Comparison of ENCODE assay signal across 11 mouse cellular contexts in genomic region chr6:48582037-48582436, GRCm38 (mm10). TPM values are rescaled to one million over a fixed set of nuclear protein-coding genes. Genes with fewer than 3 reads are reported as not detected.
DNase-seq lines count a peak whose midpoint lies in the region; ATAC-seq lines count a peak whose summit lies in the region.
"Had no signal": no experiment of that assay in that cellular context is flagged by ENCODE, and none has a peak within 500 bp of the region (broad histone marks: within the 10 kb centered on the region; RNA-seq: fewer than 3 reads in every experiment).

No protein-coding gene starts in this region.

- H3K27me3 ChIP-seq in hindbrain, embryonic 14.5 days (ENCODE audit: control insufficient read depth, insufficient read depth, low read length) = no peaks in the 10 kb centered on the region
- H3K27me3 ChIP-seq: lung, embryonic 15.5 days had no signal

- no peak overlapping the region for H3K4me3 ChIP-seq in hindbrain, embryonic 14.5 days (replicated peaks; ENCODE audit: low read length)
- H3K4me3 ChIP-seq: lung, embryonic 15.5 days had no signal

- WGBS in hindbrain, embryonic 14.5 days = 71% methylated on average over 3 of the region's 3 CpGs

- H3K27ac ChIP-seq in hindbrain, embryonic 14.5 days = no peak overlapping the region
- H3K27ac ChIP-seq: lung, embryonic 15.5 days had no signal

- intact Hi-C loops in left cerebral cortex, postnatal 25 days (cut with DNase I) = loop anchor here (2.0 to 10.0 kb wide), 3 partner anchors 61 to 373 kb away; partner anchors contain the start of gene Gimap3
- intact Hi-C loops in left cerebral cortex, postnatal 36 days (cut with DNase I) = loop anchor here (5.0 kb wide), 1 partner anchor 60 kb away; no protein-coding TSS in a partner anchor

- peak; percentile 50 to 69 for DNase-seq in cerebellum, adult 18-20 months
- no peak for DNase-seq in cerebellum, adult 9-11 months
- peak; percentile 56 to 63 for DNase-seq in left cerebral cortex, postnatal 25 days (ENCODE audit: low spot score in 2 of 2)
- no peak for DNase-seq in left cerebral cortex, postnatal 36 days (ENCODE audit: low spot score in 2 of 2)
- peak; percentile 28 for DNase-seq in c-Kit-positive CD71-positive TER-119-positive erythroid progenitor cells, embryonic 14.5 days (ENCODE audit: low spot score)
- peak; percentile 92 for DNase-seq in hindbrain, embryonic 14.5 days (ENCODE audit: low spot score)
- peak; percentile 86 for DNase-seq in naive thymus-derived CD4-positive, alpha-beta T cell, adult 2 months (ENCODE audit: low read depth)
- no peak for DNase-seq in frontal cortex, postnatal 25 days (ENCODE audit: low spot score in 2 of 2)

- no peaks in the 10 kb centered on the region for H3K9me3 ChIP-seq in hindbrain, embryonic 14.5 days (ENCODE audit: control insufficient read depth, low read length)
- H3K9me3 ChIP-seq: lung, embryonic 15.5 days had no signal

- H3K4me1 ChIP-seq in hindbrain, embryonic 14.5 days (replicated peaks; ENCODE audit: control insufficient read depth, insufficient read depth, low read length) = no peaks in the 10 kb centered on the region

- no peak for ATAC-seq in hindbrain, embryonic 14.5 days (ENCODE audit: low FRiP score)

- no peaks in the 10 kb centered on the region for H3K36me3 ChIP-seq in hindbrain, embryonic 14.5 days (replicated peaks; ENCODE audit: control insufficient read depth, insufficient read depth)
- H3K36me3 ChIP-seq: lung, embryonic 15.5 days had no signal

- no peak overlapping the region for H3K9ac ChIP-seq in hindbrain, embryonic 14.5 days
- H3K9ac ChIP-seq: lung, embryonic 15.5 days had no signal

- no peak overlapping the region for H3K4me2 ChIP-seq in hindbrain, embryonic 14.5 days (replicated peaks)
- H3K4me2 ChIP-seq: lung, embryonic 15.5 days had no signal

RNA-seq across cellular contexts. Expression of gene Gm45021, which starts 7.4 kb away (rescaled TPM):
- total RNA-seq in left cerebral cortex, postnatal 25 days (2021) = not detected
- total RNA-seq in left cerebral cortex, postnatal 36 days (2021) = not detected
- not detected in 2 replicates for polyA plus RNA-seq in hindbrain, embryonic 14.5 days (2014; fragmentation: Nextera tagmentation; extraction: Ambion mirVana)
- total RNA-seq: ES-E14 had no signal
- polyA plus RNA-seq: frontal cortex, adult 2 months; lung, embryonic 15.5 days had no signal

RNA-seq across cellular contexts. Expression of gene Rarres2, which starts 9.4 kb away (rescaled TPM):
- 10 to 100 TPM; 15.7 to 16.6 TPM for total RNA-seq in left cerebral cortex, postnatal 25 days (2021)
- total RNA-seq in left cerebral cortex, postnatal 36 days (2021) = 10 to 100 TPM; 12.5 to 13.1 TPM
- 5.2 and 8.2 TPM in 2 replicates for polyA plus RNA-seq in hindbrain, embryonic 14.5 days (2014; fragmentation: Nextera tagmentation; extraction: Ambion mirVana)

RNA-seq across cellular contexts. Expression of gene Repin1, which starts 11.6 kb away (rescaled TPM):
- 10 to 100 TPM; 46.6 to 53.2 TPM for total RNA-seq in left cerebral cortex, postnatal 25 days (2021)
- 10 to 100 TPM; 51.8 to 59.8 TPM for total RNA-seq in left cerebral cortex, postnatal 36 days (2021)
- polyA plus RNA-seq in hindbrain, embryonic 14.5 days (2014; fragmentation: Nextera tagmentation; extraction: Ambion mirVana) = 37.4 and 41.7 TPM in 2 replicates

RNA-seq across cellular contexts. Expression of gene Gm44965, which starts 11.7 kb away (rescaled TPM):
- total RNA-seq in left cerebral cortex, postnatal 25 days (2021) = not detected
- total RNA-seq in left cerebral cortex, postnatal 36 days (2021) = not detected
- 0.74 and 0.78 TPM in 2 replicates for polyA plus RNA-seq in hindbrain, embryonic 14.5 days (2014; fragmentation: Nextera tagmentation; extraction: Ambion mirVana)
- total RNA-seq: ES-E14 had no signal
- polyA plus RNA-seq: frontal cortex, adult 2 months; lung, embryonic 15.5 days had no signal

RNA-seq across cellular contexts. Expression of gene Zfp775, which starts 19.8 kb away (rescaled TPM):
- 1 to 10 TPM; 5.0 to 7.2 TPM for total RNA-seq in left cerebral cortex, postnatal 25 days (2021)
- 1 to 10 TPM; 6.6 to 7.6 TPM for total RNA-seq in left cerebral cortex, postnatal 36 days (2021)
- 11.8 and 13.6 TPM in 2 replicates for polyA plus RNA-seq in hindbrain, embryonic 14.5 days (2014; fragmentation: Nextera tagmentation; extraction: Ambion mirVana)

Comparison
In these comparisons a context has a peak if more than half of its experiments do, and no peak if none do; other contexts are left out.
1. DNase-seq: peak in cerebellum, adult 18-20 months (2 of 2), left cerebral cortex, postnatal 25 days (2 of 2), c-Kit-positive CD71-positive TER-119-positive erythroid progenitor cells, embryonic 14.5 days (single experiment), hindbrain, embryonic 14.5 days (single experiment) and naive thymus-derived CD4-positive, alpha-beta T cell, adult 2 months (single experiment); none in cerebellum, adult 9-11 months (single experiment), left cerebral cortex, postnatal 36 days (0 of 2) and frontal cortex, postnatal 25 days (0 of 2).